ENCODE assay signal across 8 mouse cellular contexts in genomic region chr5:25496652-25497051, GRCm38 (mm10). TPM values are rescaled to one million over a fixed set of nuclear protein-coding genes. Genes with fewer than 3 reads are reported as not detected.
A peak's percentile ranks its signal among the peaks of the same experiment; 100 is the strongest.
DNase-seq lines count a peak whose midpoint lies in the region; ATAC-seq and TF ChIP-seq lines count a peak whose summit lies in the region.

No protein-coding gene starts in this region.

- no peak for DNase-seq in gastrocnemius, adult 2 months
- DNase-seq in gastrocnemius, postnatal 36 days: no peak
- peak; percentile 15 for DNase-seq in thymus, postnatal 0 days (ENCODE audit: low spot score)
- no peak for DNase-seq in thymus, postnatal 36 days
- no peak for DNase-seq in stomach, postnatal 0 days (ENCODE audit: low spot score)
- no peak for DNase-seq in gastrocnemius, postnatal 25 days
- DNase-seq in B cell, adult 2 months: no peak

- H3K27me3 ChIP-seq in limb, embryonic 15.5 days: no peaks in the 10 kb centered on the region
- H3K27me3 ChIP-seq in stomach, postnatal 0 days (ENCODE audit: control insufficient read depth, insufficient read depth, low read length): no peaks in the 10 kb centered on the region

- H3K4me3 ChIP-seq in gastrocnemius, adult 2 months: peak overlapping the region; percentile 94
- H3K4me3 ChIP-seq in limb, embryonic 15.5 days: peak overlapping the region; percentile 88
- peak overlapping the region; percentile 99; the same call in 1 of the 2 replicates for H3K4me3 ChIP-seq in stomach, postnatal 0 days (ENCODE audit: low read depth, low read length)

- 23% methylated on average over 2 of the region's 2 CpGs for WGBS in limb, embryonic 15.5 days
- 31% methylated on average over 2 of the region's 2 CpGs for WGBS in stomach, postnatal 0 days

- H3K4me2 ChIP-seq in limb, embryonic 15.5 days: peak overlapping the region; percentile 56
- peak overlapping the region; percentile 71 for H3K4me2 ChIP-seq in stomach, postnatal 0 days (replicated peaks; ENCODE audit: low read depth)

- TF ChIP-seq CTCF in gastrocnemius, adult 2 months (IDR thresholded peaks at IDR 0.05): no peak
- TF ChIP-seq CTCF in stomach, postnatal 0 days (IDR thresholded peaks at IDR 0.05; ENCODE audit: low read depth): no peak

- no peak for ATAC-seq in limb, embryonic 15.5 days (ENCODE audit: insufficient number of reproducible peaks, low FRiP score, low TSS enrichment, low read depth)
- ATAC-seq in stomach, postnatal 0 days (ENCODE audit: low FRiP score, low TSS enrichment): no peak

- intact Hi-C loops in gastrocnemius, adult 2 months (cut with DNase I): loop anchor here (5.0 kb wide), 2 partner anchors 59 to 74 kb away; no protein-coding TSS in a partner anchor
- intact Hi-C loops in gastrocnemius, postnatal 36 days (cut with DNase I): no loop called here

- no peaks in the 10 kb centered on the region for H3K9me3 ChIP-seq in limb, embryonic 15.5 days
- no peaks in the 10 kb centered on the region for H3K9me3 ChIP-seq in stomach, postnatal 0 days (ENCODE audit: control insufficient read depth, low read length)

- H3K27ac ChIP-seq in gastrocnemius, adult 2 months: no peak overlapping the region; the same call in 1 of the 2 replicates
- H3K27ac ChIP-seq in limb, embryonic 15.5 days: no peak overlapping the region
- H3K27ac ChIP-seq in stomach, postnatal 0 days (replicated peaks): no peak overlapping the region

- peaks cover 15% of the 10 kb centered on the region for H3K4me1 ChIP-seq in limb, embryonic 15.5 days
- H3K4me1 ChIP-seq in stomach, postnatal 0 days (replicated peaks; ENCODE audit: control insufficient read depth, insufficient read depth): no peaks in the 10 kb centered on the region

- no peak for TF ChIP-seq EP300 in stomach, postnatal 0 days (optimal IDR thresholded peaks at IDR 0.05)

- H3K36me3 ChIP-seq in limb, embryonic 15.5 days: no peaks in the 10 kb centered on the region
- no peaks in the 10 kb centered on the region for H3K36me3 ChIP-seq in stomach, postnatal 0 days (ENCODE audit: control insufficient read depth, insufficient read depth, low read length)

- no peak overlapping the region for H3K9ac ChIP-seq in limb, embryonic 15.5 days
- H3K9ac ChIP-seq in stomach, postnatal 0 days (ENCODE audit: low read length): no peak overlapping the region

RNA-seq across cellular contexts. Expression of gene Kmt2c, which starts 1.9 kb away (rescaled TPM):
- 10 to 100 TPM; 41.6 to 42.3 TPM for total RNA-seq in gastrocnemius, adult 2 months (2021)
- 10 to 100 TPM; 26.8 to 31.2 TPM for total RNA-seq in gastrocnemius, postnatal 36 days (2021)
- 15.2 and 21.4 TPM in 2 replicates for polyA plus RNA-seq in thymus, postnatal 0 days (2015; fragmentation: Nextera tagmentation; extraction: Ambion mirVana)
- 11.9 and 13.4 TPM in 2 replicates for polyA plus RNA-seq in limb, embryonic 15.5 days (2015; fragmentation: Nextera tagmentation; extraction: Ambion mirVana)
- 7.6 and 8.3 TPM in 2 replicates for polyA plus RNA-seq in stomach, postnatal 0 days (2015; fragmentation: Nextera tagmentation; extraction: Ambion mirVana)
- 10 to 100 TPM; 27.4 to 29.1 TPM for total RNA-seq in gastrocnemius, postnatal 25 days (2021)

RNA-seq across cellular contexts. Expression of gene Cct8l1, which starts 19.2 kb away (rescaled TPM):
- total RNA-seq in gastrocnemius, adult 2 months (2021): under 1 TPM in 1 of 2 experiments, not detected in 1; 0.14 TPM
- total RNA-seq in gastrocnemius, postnatal 36 days (2021): under 1 TPM in 1 of 2 experiments, not detected in 1; 0.13 TPM
- polyA plus RNA-seq in thymus, postnatal 0 days (2015; fragmentation: Nextera tagmentation; extraction: Ambion mirVana): 0.10 and 0.22 TPM in 2 replicates
- 0.09 TPM in 1 of 2 replicates, not detected in the other for polyA plus RNA-seq in limb, embryonic 15.5 days (2015; fragmentation: Nextera tagmentation; extraction: Ambion mirVana)
- polyA plus RNA-seq in stomach, postnatal 0 days (2015; fragmentation: Nextera tagmentation; extraction: Ambion mirVana): 0.05 and 0.06 TPM in 2 replicates
- under 1 TPM in 1 of 2 experiments, not detected in 1; 0.27 TPM for total RNA-seq in gastrocnemius, postnatal 25 days (2021)
